Mouse (Mus musculus) MEL (cell line): ENCODE measurements around the gene Ccdc121. TPM values are rescaled to one million over a fixed set of nuclear protein-coding genes. Genes with fewer than 3 reads are reported as not detected.

Experiments used
- DNase-seq: peaks from one replicate; pipeline ENCODE4 v3.0.0; 2011; ENCODE audit warnings: low read depth, low spot score
- H3K27ac ChIP-seq: 2 replicates; pipeline ENCODE4 v1.5.1; 2012; ENCODE audit warnings: low read depth, mild to moderate bottlenecking, control low read depth, low read length, moderate library complexity; ENCODE audit not compliant: control insufficient read depth
- H3K27me3 ChIP-seq, 2 experiments: fragments of 150-350 bp in 1 of 2; sonication (generic) in 1 of 2; 2 replicates each; pipeline ENCODE4 v1.6.1; 2012; ENCODE audit warnings: low read length in 2 of 2, mild to moderate bottlenecking in 2 of 2, improper control_type of control experiment in 1 of 2, moderate library complexity in 1 of 2; ENCODE audit not compliant: insufficient read depth in 2 of 2, control insufficient read depth in 1 of 2
- H3K36me3 ChIP-seq, 2 experiments: 2 replicates each; pipeline ENCODE4 v1.6.1; 2012 to 2014; ENCODE audit warnings: low read length in 2 of 2, improper control_type of control experiment in 1 of 2, inconsistent platforms in 1 of 2, mild to moderate bottlenecking in 1 of 2; ENCODE audit not compliant: insufficient read depth in 2 of 2, control insufficient read depth in 1 of 2
- H3K4me1 ChIP-seq, 2 experiments: fragments of 150-350 bp in 1 of 2; sonication (generic) in 1 of 2; 2 replicates each; pipeline ENCODE4 v1.6.1; 2012; ENCODE audit warnings: low read length in 2 of 2, improper control_type of control experiment in 1 of 2, mild to moderate bottlenecking in 1 of 2; ENCODE audit not compliant: insufficient read depth in 2 of 2, control insufficient read depth in 1 of 2
- H3K4me3 ChIP-seq, 2 experiments: fragments of 150-350 bp in 1 of 2; sonication (generic) in 1 of 2; 2 replicates each; pipeline ENCODE4 v1.5.1; 2012; ENCODE audit warnings: low read depth in 2 of 2, low read length in 2 of 2, mild to moderate bottlenecking in 2 of 2, moderate library complexity in 2 of 2, control low read depth in 1 of 2, improper control_type of control experiment in 1 of 2; ENCODE audit not compliant: control insufficient read depth in 1 of 2, insufficient read depth in 1 of 2
- H3K79me2 ChIP-seq: 2 replicates; pipeline ENCODE4 v1.6.1; 2012; ENCODE audit warnings: mild to moderate bottlenecking, low read length, moderate library complexity; ENCODE audit not compliant: control insufficient read depth, poor library complexity, insufficient read depth
- H3K9ac ChIP-seq: 2 replicates; pipeline ENCODE4 v1.6.1; 2012; ENCODE audit warnings: low read depth, mild to moderate bottlenecking, control low read depth, low read length, moderate library complexity; ENCODE audit not compliant: control insufficient read depth, poor library complexity, severe bottlenecking
- H3K9me3 ChIP-seq: fragments of 150-350 bp; sonication (generic); replicated peaks from 2 replicates; pipeline ENCODE4 v1.6.1; 2012; ENCODE audit warnings: mild to moderate bottlenecking, low read length, improper control_type of control experiment, moderate library complexity; ENCODE audit not compliant: insufficient read depth
- BHLHE40 ChIP-seq: IDR thresholded peaks from 2 replicates; pipeline ENCODE4 v1.6.1; 2012; ENCODE audit warnings: low read depth, mild to moderate bottlenecking, inconsistent platforms, low read length, improper control_type of control experiment, borderline replicate concordance
- EP300 ChIP-seq, 2 experiments: IDR thresholded peaks; 2 replicates each; pipeline ENCODE4 v1.6.1; 2011; ENCODE audit warnings: improper control_type of control experiment in 2 of 2, low read length in 2 of 2, low read depth in 1 of 2, mild to moderate bottlenecking in 1 of 2
- ETS1 ChIP-seq: IDR thresholded peaks from 2 replicates; pipeline ENCODE4 v1.6.1; 2012; ENCODE audit warnings: low read depth, mild to moderate bottlenecking, inconsistent platforms, low read length, improper control_type of control experiment, moderate library complexity
- GABPA ChIP-seq: IDR thresholded peaks from 2 replicates; pipeline ENCODE4 v1.6.1; 2012; ENCODE audit warnings: low read depth, mild to moderate bottlenecking, inconsistent platforms, low read length, improper control_type of control experiment, moderate library complexity
- GATA1 ChIP-seq: IDR thresholded peaks from 2 replicates; pipeline ENCODE4 v1.6.1; 2011; ENCODE audit warnings: low read depth, low read length, improper control_type of control experiment
- HCFC1 ChIP-seq: IDR thresholded peaks from 2 replicates; pipeline ENCODE4 v1.6.1; 2012; ENCODE audit warnings: low read depth, mild to moderate bottlenecking, inconsistent platforms, low read length, improper control_type of control experiment, moderate library complexity
- JUND ChIP-seq: IDR thresholded peaks from 2 replicates; pipeline ENCODE4 v1.6.1; 2011; ENCODE audit warnings: low read depth, mild to moderate bottlenecking, improper control_type of control experiment, low read length
- MAFK ChIP-seq: IDR thresholded peaks from 2 replicates; pipeline ENCODE4 v1.6.1; 2011; ENCODE audit warnings: low read depth, mild to moderate bottlenecking, low read length, improper control_type of control experiment, borderline replicate concordance
- MAZ ChIP-seq: IDR thresholded peaks from 2 replicates; pipeline ENCODE4 v1.6.1; 2012; ENCODE audit warnings: low read depth, mild to moderate bottlenecking, inconsistent platforms, low read length, improper control_type of control experiment
- MYB ChIP-seq: IDR thresholded peaks from 2 replicates; pipeline ENCODE4 v1.6.1; 2011; ENCODE audit warnings: mild to moderate bottlenecking, low read depth, low read length, improper control_type of control experiment
- POLR2A ChIP-seq, 2 experiments: IDR thresholded peaks; 2 replicates each; pipeline ENCODE4 v1.6.1; 2011 to 2012; ENCODE audit warnings: low read length in 2 of 2, mild to moderate bottlenecking in 2 of 2, control low read depth in 1 of 2, improper control_type of control experiment in 1 of 2, low read depth in 1 of 2, moderate library complexity in 1 of 2; ENCODE audit not compliant: control insufficient read depth in 1 of 2, insufficient read depth in 1 of 2, poor library complexity in 1 of 2
- POLR2AphosphoS2 ChIP-seq: IDR thresholded peaks from 2 replicates; pipeline ENCODE4 v1.6.1; 2011; ENCODE audit warnings: low read length, improper control_type of control experiment
- SMC3 ChIP-seq: IDR thresholded peaks from 2 replicates; pipeline ENCODE4 v1.6.1; 2011; ENCODE audit warnings: low read depth, low read length, improper control_type of control experiment
- TCF12 ChIP-seq: IDR thresholded peaks from 2 replicates; pipeline ENCODE4 v1.6.1; 2014; ENCODE audit warnings: low read depth, mild to moderate bottlenecking, inconsistent platforms, low read length, improper control_type of control experiment, moderate library complexity
- UBTF ChIP-seq: IDR thresholded peaks from 2 replicates; pipeline ENCODE4 v1.6.1; 2012; ENCODE audit warnings: low read depth, mild to moderate bottlenecking, inconsistent platforms, low read length, improper control_type of control experiment, moderate library complexity, borderline replicate concordance; ENCODE audit not compliant: insufficient read depth
- USF1 ChIP-seq: IDR thresholded peaks from 2 replicates; pipeline ENCODE4 v1.6.1; 2014; ENCODE audit warnings: low read depth, mild to moderate bottlenecking, inconsistent platforms, low read length, improper control_type of control experiment, moderate library complexity
- USF2 ChIP-seq, 2 experiments: IDR thresholded peaks; 2 replicates each; pipeline ENCODE4 v1.6.1; 2011 to 2012; ENCODE audit warnings: improper control_type of control experiment in 2 of 2, low read length in 2 of 2, borderline replicate concordance in 1 of 2, inconsistent platforms in 1 of 2, low read depth in 1 of 2, mild to moderate bottlenecking in 1 of 2; ENCODE audit not compliant: insufficient read depth in 1 of 2
- ZNF384 ChIP-seq: IDR thresholded peaks from 2 replicates; pipeline ENCODE4 v1.6.1; 2012; ENCODE audit warnings: low read depth, mild to moderate bottlenecking, inconsistent platforms, low read length, improper control_type of control experiment
- polyA plus RNA-seq, 2 experiments: library from polyadenylated mRNA; stranded (reverse) in 1 of 2; unstranded in 1 of 2; fragments of >175 nt in 1 of 2; fragments of >200 nt in 1 of 2; gene quantifications; 2 replicates each; pipeline versions ENCODE4 v1.2.1 to v1.2.4; 2012; ENCODE audit warnings: low replicate concordance in 2 of 2, low read depth in 1 of 2; ENCODE audit not compliant: insufficient read length in 2 of 2, insufficient read depth in 1 of 2, missing spikeins in 1 of 2
- total RNA-seq: library from RNA; depleted of rRNA; stranded (reverse); fragments of 300-350 nt; gene quantifications from 2 replicates; pipeline ENCODE4 v1.2.3, GENCODE M21; 2012

Ccdc121 gene
- total and polyA plus RNA-seq, 3 experiments: not detected

DNA sequence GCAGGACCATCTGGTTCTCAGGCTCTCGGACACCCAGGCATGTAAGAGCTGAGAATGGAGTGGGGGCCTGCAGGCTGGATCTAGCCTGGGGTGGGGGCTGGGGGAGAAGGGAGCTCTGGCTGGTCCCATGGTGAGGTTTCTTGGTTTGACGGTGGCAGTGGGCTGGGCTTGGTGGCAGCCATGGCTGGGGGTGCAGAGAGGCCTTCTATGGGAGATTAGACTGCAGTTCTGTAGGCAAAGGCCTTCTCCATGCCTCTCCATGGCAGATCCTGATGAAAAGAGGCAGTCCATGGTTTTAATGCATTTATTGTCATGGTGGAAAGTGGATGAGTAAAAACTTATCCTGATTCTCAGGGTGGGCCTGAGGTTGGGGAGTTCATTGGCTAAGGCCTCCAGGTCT is 7.8 kb downstream of the Ccdc121 start:
- Histone ChIP-seq H3K27me3 (peaks cover 2 to 3% of the 10 kb centered on the region in 2 experiments), H3K27ac (no peak overlapping the region), H3K36me3 (no peaks in the 10 kb centered on the region), H3K9ac (no peak overlapping the region), H3K79me2 (no peaks in the 10 kb centered on the region)
- TF ChIP-seq GABPA: no peak
- no peak for TF ChIP-seq UBTF
- no peak for TF ChIP-seq ETS1
- no peak for TF ChIP-seq SMC3
- TF ChIP-seq MAFK: no peak
- TF ChIP-seq, all 39 proteins: peak for 0
- DNase-seq: no peak
- Histone ChIP-seq H3K4me3 (no peak overlapping the region), H3K4me1 (no peaks in the 10 kb centered on the region), H3K9me3 (no peaks in the 10 kb centered on the region)

GRCm38 (mm10) chr1:181484696-181485095 is 26.6 kb downstream of the Ccdc121 start:
- peaks cover 5% of the 10 kb centered on the region in 2 experiments for H3K27me3 ChIP-seq
- DNase-seq: no peak
- H3K4me3 ChIP-seq: no peak overlapping the region
- no peaks in the 10 kb centered on the region for H3K79me2 ChIP-seq
- H3K36me3 ChIP-seq: no peaks in the 10 kb centered on the region
- no peaks in the 10 kb centered on the region for H3K9me3 ChIP-seq
- H3K4me1 ChIP-seq: no peaks in the 10 kb centered on the region
- H3K27ac ChIP-seq: no peak overlapping the region
- TF ChIP-seq GATA1 (no peak), TCF12 (no peak), MAZ (no peak), MYB (no peak), USF2 (IDR thresholded peaks at IDR 0.05; ENCODE audit: borderline replicate concordance in 1 of 2, insufficient read depth in 1 of 2, low read depth in 1 of 2, low read length in 2 of 2) (no peak), UBTF (no peak), SMC3 (no peak), BHLHE40 (no peak), USF1 (no peak), EP300 (IDR thresholded peaks at IDR 0.05; ENCODE audit: low read depth in 1 of 2, low read length in 2 of 2) (no peak), HCFC1 (no peak), POLR2A (IDR thresholded peaks at IDR 0.05; ENCODE audit: control insufficient read depth in 1 of 2, insufficient read depth in 1 of 2, low read depth in 1 of 2, low read length in 2 of 2, poor library complexity in 1 of 2) (no peak), JUND (no peak), POLR2AphosphoS2 (no peak), GABPA (no peak), ZNF384 (no peak)
- no peak overlapping the region for H3K9ac ChIP-seq
